Mouse (Mus musculus): ENCODE measurements at regions not wholly inside any gene's neighbourhood (a gene's known extent, or its start where the extent isn't known, plus 50 kb on each side); places are given as distances from the start of the nearest gene placed in this dataset.

DNA sequence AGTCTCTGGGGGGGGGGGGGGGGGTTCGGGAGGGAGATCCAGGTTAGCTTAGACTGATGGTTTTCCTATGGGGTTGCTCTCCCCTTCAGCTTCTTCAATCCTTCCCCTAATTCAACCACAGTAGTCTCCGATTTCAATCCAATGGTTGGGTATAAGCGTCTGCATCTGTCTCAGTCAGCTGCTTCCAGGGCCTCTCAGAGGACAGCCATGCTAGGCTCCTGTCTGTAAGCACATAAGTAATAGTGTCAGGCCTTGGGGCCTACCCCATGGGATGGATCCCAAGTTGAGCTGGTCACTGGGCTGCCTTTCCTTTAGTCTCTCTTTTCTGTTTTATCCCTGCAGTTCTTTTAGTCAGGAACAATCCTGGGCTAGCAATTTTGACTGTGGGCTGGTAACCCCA is 87.0 kb upstream of the Foxq1 start:
- H3K4me1 ChIP-seq (ENCODE audit: control insufficient read depth, insufficient read depth, low read length), result no peaks in the 10 kb centered on the region
- H3K9me3 ChIP-seq (ENCODE audit: control insufficient read depth, low read length), result no peaks in the 10 kb centered on the region
- no peak for ATAC-seq (ENCODE audit: low FRiP score, low TSS enrichment)
- H3K4me2 ChIP-seq (replicated peaks; ENCODE audit: low read depth, low read length), result no peak overlapping the region
- 76% methylated on average over 3 of the region's 3 CpGs for WGBS
- no peak overlapping the region for H3K27ac ChIP-seq (ENCODE audit: low read depth, low read length)
- no peaks in the 10 kb centered on the region for H3K27me3 ChIP-seq (ENCODE audit: control insufficient read depth, insufficient read depth, low read length)
- H3K4me3 ChIP-seq (ENCODE audit: low read length), result no peak overlapping the region
- H3K36me3 ChIP-seq (ENCODE audit: control insufficient read depth, insufficient read depth, low read length), result no peaks in the 10 kb centered on the region
- no peak overlapping the region for H3K9ac ChIP-seq (ENCODE audit: low read depth, low read length)

- Histone ChIP-seq H3K27ac (ENCODE audit: low read depth, low read length) (no peak overlapping the region), H3K4me2 (replicated peaks; ENCODE audit: low read depth, low read length) (no peak overlapping the region), H3K4me1 (ENCODE audit: control insufficient read depth, insufficient read depth, low read length) (no peaks in the 10 kb centered on the region), H3K9ac (ENCODE audit: low read depth, low read length) (no peak overlapping the region), H3K36me3 (ENCODE audit: control insufficient read depth, insufficient read depth, low read length) (no peaks in the 10 kb centered on the region), H3K4me3 (ENCODE audit: low read length) (no peak overlapping the region), H3K27me3 (ENCODE audit: control insufficient read depth, insufficient read depth, low read length) (no peaks in the 10 kb centered on the region), H3K9me3 (ENCODE audit: control insufficient read depth, low read length) (no peaks in the 10 kb centered on the region)
- no peak for ATAC-seq (ENCODE audit: low FRiP score, low TSS enrichment)
- WGBS, result 82% methylated on average over 5 of the region's 5 CpGs
These were observed 83.6 kb upstream of the Foxq1 start for GRCm38 (mm10) chr13:31472366-31472765.

DNA sequence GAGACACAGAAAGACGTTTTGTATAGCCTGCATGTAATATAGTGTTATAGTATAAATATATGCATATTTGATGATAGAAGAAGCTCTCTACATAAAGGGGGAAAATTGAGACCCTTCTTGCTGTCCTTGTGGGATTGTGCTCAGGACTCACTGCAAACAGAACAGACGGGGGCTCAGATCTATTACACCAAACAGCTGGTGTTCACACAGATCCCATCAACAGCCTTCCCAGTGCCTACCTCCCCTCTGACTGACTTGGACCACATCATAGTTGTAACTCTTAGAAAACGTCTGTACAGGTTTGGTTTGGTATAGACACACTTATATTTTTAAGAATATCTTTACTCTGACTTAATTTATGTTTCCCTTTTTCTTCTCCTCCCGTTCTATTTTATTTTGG is 83.1 kb upstream of the Foxq1 start:
- no peaks in the 10 kb centered on the region for H3K4me1 ChIP-seq (ENCODE audit: control insufficient read depth, insufficient read depth, low read length)
- H3K9me3 ChIP-seq (ENCODE audit: control insufficient read depth, low read length), result no peaks in the 10 kb centered on the region
- H3K9ac ChIP-seq (ENCODE audit: low read depth, low read length), result no peak overlapping the region
- H3K27ac ChIP-seq (ENCODE audit: low read depth, low read length), result no peak overlapping the region
- WGBS, result 54% methylated on average over 4 of the region's 4 CpGs
- no peak for ATAC-seq (ENCODE audit: low FRiP score, low TSS enrichment)
- H3K36me3 ChIP-seq (ENCODE audit: control insufficient read depth, insufficient read depth, low read length), result no peaks in the 10 kb centered on the region
- H3K4me3 ChIP-seq (ENCODE audit: low read length), result no peak overlapping the region
- no peaks in the 10 kb centered on the region for H3K27me3 ChIP-seq (ENCODE audit: control insufficient read depth, insufficient read depth, low read length)
- H3K4me2 ChIP-seq (replicated peaks; ENCODE audit: low read depth, low read length), result no peak overlapping the region

DNA sequence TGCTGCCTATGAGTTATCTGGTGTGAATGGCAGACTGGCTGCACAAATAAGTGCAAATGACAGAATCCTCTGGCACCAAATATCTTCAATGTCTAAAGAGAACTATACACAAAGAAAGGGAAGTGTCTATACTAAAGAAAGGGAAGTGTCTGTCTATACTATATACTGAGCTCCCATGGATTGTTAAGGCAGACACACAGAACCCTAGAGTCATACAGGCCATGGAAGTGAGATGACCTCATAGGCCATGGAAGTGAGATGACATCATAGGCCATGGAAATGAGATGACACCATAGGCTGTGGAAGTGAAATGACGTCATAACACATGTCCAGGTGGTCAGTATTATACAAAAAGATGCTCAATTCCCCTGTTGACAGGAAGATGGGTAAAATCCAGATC is 82.7 kb upstream of the Foxq1 start:
- Histone ChIP-seq H3K27me3 (ENCODE audit: control insufficient read depth, insufficient read depth, low read length) (no peaks in the 10 kb centered on the region), H3K27ac (ENCODE audit: low read depth, low read length) (no peak overlapping the region), H3K9me3 (ENCODE audit: control insufficient read depth, low read length) (no peaks in the 10 kb centered on the region), H3K4me1 (ENCODE audit: control insufficient read depth, insufficient read depth, low read length) (no peaks in the 10 kb centered on the region), H3K9ac (ENCODE audit: low read depth, low read length) (no peak overlapping the region), H3K4me3 (ENCODE audit: low read length) (no peak overlapping the region), H3K4me2 (replicated peaks; ENCODE audit: low read depth, low read length) (no peak overlapping the region), H3K36me3 (ENCODE audit: control insufficient read depth, insufficient read depth, low read length) (no peaks in the 10 kb centered on the region)
- 76% methylated on average over 1 of the region's 1 CpGs for WGBS
- no peak for ATAC-seq (ENCODE audit: low FRiP score, low TSS enrichment)

DNA sequence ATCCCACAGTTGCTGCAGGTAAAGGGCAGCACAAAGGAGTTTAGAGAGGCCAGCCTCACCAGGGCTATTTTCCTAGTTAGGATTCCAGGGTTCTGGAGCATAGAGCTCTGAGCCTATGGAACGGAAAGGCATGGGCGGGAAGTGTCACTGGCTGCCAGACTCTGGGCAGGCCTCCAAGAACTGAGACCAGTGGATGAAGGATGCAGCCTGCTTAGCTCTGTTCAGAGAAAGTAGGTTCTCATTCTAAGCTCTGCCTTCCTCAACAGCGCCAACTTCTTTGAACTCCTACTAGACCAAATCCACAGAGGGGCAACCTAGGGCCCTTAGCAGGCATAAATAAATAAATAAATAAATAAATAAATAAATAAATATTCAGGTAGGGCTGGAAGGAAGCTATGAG is 80.1 kb upstream of the Foxq1 start:
- Histone ChIP-seq H3K4me3 (ENCODE audit: low read length) (no peak overlapping the region), H3K9ac (ENCODE audit: low read depth, low read length) (no peak overlapping the region), H3K9me3 (ENCODE audit: control insufficient read depth, low read length) (no peaks in the 10 kb centered on the region), H3K4me2 (replicated peaks; ENCODE audit: low read depth, low read length) (no peak overlapping the region), H3K27me3 (ENCODE audit: control insufficient read depth, insufficient read depth, low read length) (no peaks in the 10 kb centered on the region), H3K4me1 (ENCODE audit: control insufficient read depth, insufficient read depth, low read length) (no peaks in the 10 kb centered on the region), H3K36me3 (ENCODE audit: control insufficient read depth, insufficient read depth, low read length) (no peaks in the 10 kb centered on the region), H3K27ac (ENCODE audit: low read depth, low read length) (no peak overlapping the region)
- ATAC-seq (ENCODE audit: low FRiP score, low TSS enrichment), result no peak
- WGBS, result 75% methylated on average over 3 of the region's 3 CpGs

- Histone ChIP-seq H3K4me1 (ENCODE audit: control insufficient read depth, insufficient read depth, low read length) (no peaks in the 10 kb centered on the region), H3K9ac (ENCODE audit: low read depth, low read length) (no peak overlapping the region), H3K36me3 (ENCODE audit: control insufficient read depth, insufficient read depth, low read length) (no peaks in the 10 kb centered on the region), H3K27ac (ENCODE audit: low read depth, low read length) (no peak overlapping the region), H3K4me3 (ENCODE audit: low read length) (no peak overlapping the region), H3K27me3 (ENCODE audit: control insufficient read depth, insufficient read depth, low read length) (no peaks in the 10 kb centered on the region), H3K9me3 (ENCODE audit: control insufficient read depth, low read length) (no peaks in the 10 kb centered on the region), H3K4me2 (replicated peaks; ENCODE audit: low read depth, low read length) (no peak overlapping the region)
- ATAC-seq (ENCODE audit: low FRiP score, low TSS enrichment), result no peak
- WGBS, result 62% methylated on average over 1 of the region's 1 CpGs
These were observed 78.6 kb upstream of the Foxq1 start for GRCm38 (mm10) chr13:31477171-31477867.

DNA sequence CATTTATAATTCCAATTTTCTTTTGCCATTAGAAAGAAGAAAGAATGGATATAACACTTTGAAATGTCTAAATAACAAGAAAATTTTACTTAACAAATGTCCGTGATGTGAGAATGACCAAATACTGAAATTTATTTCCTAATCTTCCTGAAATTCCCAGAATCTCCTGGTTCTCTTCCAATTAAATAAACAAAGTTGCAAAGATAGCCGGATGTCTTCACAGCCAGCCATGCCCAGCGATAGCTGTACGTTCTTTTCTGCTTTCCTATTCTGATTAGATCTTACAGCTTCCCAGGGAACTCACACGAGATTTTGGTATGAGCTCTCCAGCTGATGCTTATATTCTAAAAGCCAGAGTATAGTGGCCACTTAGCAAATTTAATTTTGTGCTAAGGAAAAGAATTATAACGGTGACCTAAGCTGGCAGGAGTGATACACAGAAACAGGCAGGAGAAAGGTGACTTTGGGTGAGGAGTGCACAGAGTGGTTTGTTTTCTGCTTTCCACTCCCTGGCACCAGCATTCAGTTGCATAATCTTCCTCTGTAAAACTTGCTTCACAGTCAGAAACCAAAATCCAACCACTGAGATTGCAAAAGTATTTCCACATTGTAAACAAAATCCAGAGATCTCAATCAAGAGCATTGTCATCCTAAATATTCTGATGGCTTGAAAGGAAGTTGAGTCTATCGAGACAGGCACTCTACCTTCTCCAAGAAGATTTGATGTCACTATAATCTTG is 74.7 kb upstream of the Foxq1 start:
- Histone ChIP-seq H3K4me3 (ENCODE audit: low read length) (no peak overlapping the region), H3K4me1 (ENCODE audit: control insufficient read depth, insufficient read depth, low read length) (no peaks in the 10 kb centered on the region), H3K9ac (ENCODE audit: low read depth, low read length) (no peak overlapping the region), H3K27me3 (ENCODE audit: control insufficient read depth, insufficient read depth, low read length) (no peaks in the 10 kb centered on the region), H3K9me3 (ENCODE audit: control insufficient read depth, low read length) (no peaks in the 10 kb centered on the region), H3K36me3 (ENCODE audit: control insufficient read depth, insufficient read depth, low read length) (no peaks in the 10 kb centered on the region), H3K4me2 (replicated peaks; ENCODE audit: low read depth, low read length) (no peak overlapping the region), H3K27ac (ENCODE audit: low read depth, low read length) (no peak overlapping the region)
- no peak for ATAC-seq (ENCODE audit: low FRiP score, low TSS enrichment)
- WGBS, result 84% methylated on average over 7 of the region's 7 CpGs

DNA sequence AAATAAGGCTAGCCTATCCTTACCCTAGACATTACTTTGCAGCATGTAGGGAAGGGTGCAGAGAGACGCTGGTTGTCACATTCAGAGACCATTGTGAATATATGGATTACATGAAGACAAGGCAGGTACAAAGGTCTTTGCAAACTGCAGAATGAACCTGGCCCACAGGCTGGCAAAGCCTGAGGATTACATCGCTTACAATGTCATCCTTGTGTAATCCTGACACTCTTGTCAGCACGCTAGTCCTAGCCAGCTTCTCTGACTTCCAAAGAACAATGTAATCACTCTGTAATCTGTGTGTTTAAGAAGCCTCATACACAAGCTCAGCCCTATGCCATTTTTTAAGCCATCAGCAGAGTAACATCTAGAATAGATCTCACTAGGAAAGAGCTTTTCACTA is 69.6 kb upstream of the Foxq1 start:
- no peaks in the 10 kb centered on the region for H3K27me3 ChIP-seq (ENCODE audit: control insufficient read depth, insufficient read depth, low read length)
- no peaks in the 10 kb centered on the region for H3K4me1 ChIP-seq (ENCODE audit: control insufficient read depth, insufficient read depth, low read length)
- H3K27ac ChIP-seq (ENCODE audit: low read depth, low read length), result no peak overlapping the region
- no peak overlapping the region for H3K4me2 ChIP-seq (replicated peaks; ENCODE audit: low read depth, low read length)
- no peak overlapping the region for H3K9ac ChIP-seq (ENCODE audit: low read depth, low read length)
- no peaks in the 10 kb centered on the region for H3K36me3 ChIP-seq (ENCODE audit: control insufficient read depth, insufficient read depth, low read length)
- H3K4me3 ChIP-seq (ENCODE audit: low read length), result no peak overlapping the region
- WGBS, result 86% methylated on average over 3 of the region's 3 CpGs
- no peaks in the 10 kb centered on the region for H3K9me3 ChIP-seq (ENCODE audit: control insufficient read depth, low read length)
- no peak for ATAC-seq (ENCODE audit: low FRiP score, low TSS enrichment)

- no peaks in the 10 kb centered on the region for H3K4me1 ChIP-seq (ENCODE audit: control insufficient read depth, insufficient read depth, low read length)
- no peak for ATAC-seq (ENCODE audit: low FRiP score, low TSS enrichment)
- no peak overlapping the region for H3K27ac ChIP-seq (ENCODE audit: low read depth, low read length)
- no peaks in the 10 kb centered on the region for H3K27me3 ChIP-seq (ENCODE audit: control insufficient read depth, insufficient read depth, low read length)
- H3K9me3 ChIP-seq (ENCODE audit: control insufficient read depth, low read length), result no peaks in the 10 kb centered on the region
- H3K4me3 ChIP-seq (ENCODE audit: low read length), result no peak overlapping the region
- no peaks in the 10 kb centered on the region for H3K36me3 ChIP-seq (ENCODE audit: control insufficient read depth, insufficient read depth, low read length)
- H3K4me2 ChIP-seq (replicated peaks; ENCODE audit: low read depth, low read length), result no peak overlapping the region
- no peak overlapping the region for H3K9ac ChIP-seq (ENCODE audit: low read depth, low read length)
These were observed 67.7 kb upstream of the Foxq1 start for GRCm38 (mm10) chr13:31488186-31488585.
